Mouse (Mus musculus) midbrain, embryonic 16.5 days (tissue): ENCODE data around the gene Supt3. TPM values are rescaled to one million over a fixed set of nuclear protein-coding genes. Genes with fewer than 3 reads are reported as not detected.

ENCODE experiments used
- ATAC-seq: fragments of 200-750 bp; cut with Nextera tagmentation; 2 replicates; pipeline ENCODE4 v1.8.0; 2017; ENCODE audit warnings: moderate TSS enrichment
- H3K27ac ChIP-seq: fragments of 300-500 bp; sonication (generic); 2 replicates; pipeline ENCODE4 v1.5.1; 2014; ENCODE audit warnings: mild to moderate bottlenecking, low read length, mixed read lengths
- H3K27me3 ChIP-seq: fragments of 300-500 bp; sonication (generic); 2 replicates; pipeline ENCODE4 v1.6.1; 2014; ENCODE audit warnings: low read depth, low read length, mixed read lengths; ENCODE audit not compliant: control insufficient read depth, insufficient read depth
- H3K36me3 ChIP-seq: fragments of 300-500 bp; sonication (generic); 2 replicates; pipeline ENCODE4 v1.6.1; 2014; ENCODE audit warnings: mild to moderate bottlenecking, low read length, moderate library complexity, mixed read lengths; ENCODE audit not compliant: control insufficient read depth, insufficient read depth
- H3K4me1 ChIP-seq: fragments of 300-500 bp; sonication (generic); 2 replicates; pipeline ENCODE4 v1.6.1; 2014; ENCODE audit warnings: mild to moderate bottlenecking, low read length, mixed read lengths; ENCODE audit not compliant: control insufficient read depth, insufficient read depth
- H3K4me2 ChIP-seq: fragments of 300-500 bp; sonication (generic); 2 replicates; pipeline ENCODE4 v1.6.1; 2014; ENCODE audit warnings: mild to moderate bottlenecking, low read length, mixed read lengths
- H3K4me3 ChIP-seq: fragments of 300-500 bp; sonication (generic); 2 replicates; pipeline ENCODE4 v1.5.1; 2014; ENCODE audit warnings: low read depth, mild to moderate bottlenecking, low read length, moderate library complexity, mixed read lengths
- H3K9ac ChIP-seq: fragments of 300-500 bp; sonication (generic); 2 replicates; pipeline ENCODE4 v1.6.1; 2014; ENCODE audit warnings: low read depth, low read length, mixed read lengths
- H3K9me3 ChIP-seq: fragments of 300-500 bp; sonication (generic); replicated peaks from 2 replicates; pipeline ENCODE4 v1.6.1; 2014; ENCODE audit warnings: mild to moderate bottlenecking, low read length, mixed read lengths; ENCODE audit not compliant: control insufficient read depth, poor library complexity, severe bottlenecking
- WGBS: fragments of 180-500 bp; shearing (Covaris S2); extraction: QIAGEN DNeasy Blood & Tissue Kit; methylation state at CpG from one replicate; pipeline ENCODE4 v1.1.7; 2014; 5-methylcytosine and 5-hydroxymethylcytosine counted together
- polyA plus RNA-seq: library from polyadenylated mRNA; unstranded; fragments of >200 nt; fragmentation: Nextera tagmentation; extraction: Ambion mirVana; gene quantifications from 2 replicates; pipeline ENCODE4 v1.2.1, GENCODE M21; 2015

Gene Supt3
- polyA plus RNA-seq, 1 experiment from 2014 or later, result 21.8 TPM

DNA sequence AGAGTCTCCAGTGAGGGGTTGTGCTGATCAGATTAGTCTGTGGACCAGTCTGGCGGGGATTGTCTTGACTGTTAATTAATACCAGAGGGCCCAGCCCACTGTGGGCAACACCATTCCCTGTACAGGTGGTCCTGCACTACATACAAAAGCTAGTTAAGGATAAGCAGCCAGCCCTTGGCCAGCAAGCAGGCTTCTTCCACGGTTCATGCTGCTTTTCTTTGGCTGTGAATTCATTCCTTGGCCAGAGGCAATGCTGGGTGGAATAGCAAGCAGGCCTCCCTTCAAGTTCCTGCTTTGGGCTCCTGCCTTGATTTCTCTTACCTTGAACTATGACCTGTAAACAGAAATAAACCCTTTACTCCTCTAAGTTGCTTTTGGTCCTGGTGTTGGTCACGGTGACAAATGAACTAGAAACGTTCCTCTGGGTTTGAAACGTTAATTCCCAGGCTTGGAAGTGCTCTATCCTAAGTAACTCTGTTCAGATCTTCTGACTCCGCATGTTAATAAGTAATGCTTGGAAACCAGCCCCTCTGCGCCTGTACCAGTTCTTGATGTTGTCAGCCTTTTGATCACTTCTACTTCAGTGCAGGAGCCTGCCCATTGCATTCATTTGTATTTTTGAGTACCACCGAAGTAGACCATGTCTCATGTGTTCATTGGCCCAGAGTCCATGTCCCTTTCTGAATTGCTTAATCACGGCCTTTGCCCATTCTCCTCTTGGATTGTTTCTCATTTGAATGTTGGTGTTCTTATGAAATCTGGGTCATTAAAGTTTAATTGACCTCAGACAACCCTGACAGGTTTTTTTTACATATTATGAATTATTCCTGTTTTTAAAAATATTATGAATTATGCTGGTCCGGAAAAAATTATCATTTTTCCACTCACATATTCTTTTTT, 356.8 kb downstream of the Supt3 start:
- H3K4me2 ChIP-seq, result no peak overlapping the region
- H3K4me1 ChIP-seq, result no peaks in the 10 kb centered on the region
- no peak overlapping the region for H3K27ac ChIP-seq
- H3K9me3 ChIP-seq, result no peaks in the 10 kb centered on the region
- H3K9ac ChIP-seq, result no peak overlapping the region
- H3K27me3 ChIP-seq, result no peaks in the 10 kb centered on the region
- no peak for ATAC-seq
- WGBS, result 88% methylated on average over 10 of the region's 10 CpGs
- no peak overlapping the region for H3K4me3 ChIP-seq
- H3K36me3 ChIP-seq, result no peaks in the 10 kb centered on the region

DNA sequence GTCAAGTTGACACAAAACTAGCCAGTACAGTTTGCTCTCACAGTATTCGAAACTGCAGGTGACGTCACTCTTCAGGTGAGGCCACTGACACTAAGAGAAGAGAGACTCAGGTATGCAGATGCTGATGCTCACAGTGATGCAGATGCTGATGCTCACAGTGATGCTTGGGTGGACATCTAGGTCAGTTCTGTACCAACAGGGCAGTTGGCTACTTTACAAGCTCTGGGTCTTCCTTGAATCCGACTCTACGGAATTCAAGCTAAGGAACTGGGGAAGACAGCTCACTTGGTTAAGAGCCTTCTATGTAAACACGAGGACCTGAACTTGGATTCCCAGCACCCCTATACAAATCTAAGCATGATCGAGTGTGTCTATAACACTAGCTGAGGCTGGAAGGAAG, 359.5 kb downstream of the Supt3 start:
- H3K4me2 ChIP-seq, result no peak overlapping the region
- H3K4me1 ChIP-seq, result no peaks in the 10 kb centered on the region
- no peaks in the 10 kb centered on the region for H3K9me3 ChIP-seq
- H3K27ac ChIP-seq, result no peak overlapping the region
- H3K27me3 ChIP-seq, result no peaks in the 10 kb centered on the region
- 92% methylated on average over 6 of the region's 6 CpGs for WGBS
- H3K36me3 ChIP-seq, result no peaks in the 10 kb centered on the region
- no peak for ATAC-seq
- H3K9ac ChIP-seq, result no peak overlapping the region
- H3K4me3 ChIP-seq, result no peak overlapping the region

DNA sequence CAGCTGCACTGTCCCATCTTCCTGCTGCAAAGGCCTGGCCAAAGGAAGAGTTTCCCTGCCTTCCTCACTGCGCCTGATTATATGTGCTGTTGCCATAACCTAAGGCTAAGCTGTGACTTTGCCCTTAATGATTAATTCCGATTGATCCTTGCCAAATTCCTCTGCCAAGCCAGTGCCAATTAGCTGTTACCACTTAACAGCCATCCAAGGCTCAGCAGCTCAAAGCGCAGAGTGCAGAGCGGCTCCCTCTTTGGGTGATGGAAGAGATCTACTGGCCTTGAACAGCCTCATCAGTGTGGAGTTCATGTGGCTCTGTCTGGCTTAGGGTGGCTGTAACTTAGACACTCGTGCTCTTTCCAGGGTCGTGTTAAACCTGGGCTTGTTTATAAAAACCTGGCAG, 366.1 kb downstream of the Supt3 start:
- no peak overlapping the region for H3K4me3 ChIP-seq
- H3K27me3 ChIP-seq, result no peaks in the 10 kb centered on the region
- WGBS, result 84% methylated on average over 6 of the region's 6 CpGs
- H3K9ac ChIP-seq, result no peak overlapping the region
- no peaks in the 10 kb centered on the region for H3K9me3 ChIP-seq
- H3K36me3 ChIP-seq, result no peaks in the 10 kb centered on the region
- no peak overlapping the region for H3K4me2 ChIP-seq
- no peaks in the 10 kb centered on the region for H3K4me1 ChIP-seq
- ATAC-seq, result no peak
- no peak overlapping the region for H3K27ac ChIP-seq

DNA sequence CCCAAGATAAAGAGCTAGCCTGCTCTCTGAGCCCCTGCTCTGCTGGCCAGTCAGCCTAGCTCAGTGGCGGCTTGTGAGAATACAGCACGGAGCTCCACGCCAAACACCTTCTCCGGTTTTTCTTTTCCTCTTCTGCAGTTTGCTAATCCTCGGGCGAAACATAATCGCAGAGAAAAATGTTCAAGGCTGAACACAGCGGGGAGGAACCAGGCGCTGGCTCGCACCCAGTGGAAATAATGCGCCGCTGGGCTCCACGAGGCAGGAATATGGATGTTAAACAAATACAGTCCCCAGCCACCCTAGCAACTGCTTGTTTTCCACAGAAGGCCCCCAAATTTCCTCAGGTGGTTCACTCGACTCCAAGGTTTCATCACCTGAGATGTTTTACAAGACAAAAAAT, 367.7 kb downstream of the Supt3 start:
- no peaks in the 10 kb centered on the region for H3K4me1 ChIP-seq
- no peaks in the 10 kb centered on the region for H3K36me3 ChIP-seq
- no peak overlapping the region for H3K4me2 ChIP-seq
- ATAC-seq, result no peak
- H3K4me3 ChIP-seq, result no peak overlapping the region
- 77% methylated on average over 14 of the region's 14 CpGs for WGBS
- no peak overlapping the region for H3K27ac ChIP-seq
- H3K9ac ChIP-seq, result no peak overlapping the region
- H3K27me3 ChIP-seq, result no peaks in the 10 kb centered on the region
- H3K9me3 ChIP-seq, result no peaks in the 10 kb centered on the region

DNA sequence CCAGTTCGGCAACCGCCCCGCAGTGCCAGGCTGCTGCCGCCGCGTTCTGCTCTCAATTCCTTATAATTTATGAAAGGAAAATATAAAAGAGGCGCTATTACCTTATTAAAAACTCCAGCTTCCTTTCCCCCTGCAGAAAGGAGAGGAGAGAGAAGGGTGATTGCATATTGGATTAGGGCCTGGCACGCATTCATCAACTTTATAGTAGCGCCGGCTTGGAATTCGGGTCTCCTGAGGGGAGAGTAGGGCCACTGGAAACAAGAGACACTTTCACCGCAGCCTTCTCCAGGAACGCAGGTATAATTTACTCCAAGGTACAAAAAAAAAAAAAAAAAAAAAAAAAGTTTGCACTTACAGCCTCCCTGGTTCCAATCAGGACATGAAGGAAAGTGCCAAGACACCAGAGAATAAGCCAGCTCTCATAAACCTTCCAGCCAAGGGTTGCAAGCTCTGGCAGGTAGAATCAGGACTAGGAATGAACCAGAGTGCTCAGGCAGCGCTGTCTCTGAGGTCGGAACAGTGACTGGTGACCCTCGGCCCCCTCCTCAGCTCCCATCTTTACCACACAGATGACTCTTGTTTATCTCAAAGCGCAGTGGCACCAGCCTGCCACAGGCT, 374.5 kb downstream of the Supt3 start:
- H3K9me3 ChIP-seq, result no peaks in the 10 kb centered on the region
- ATAC-seq, result no peak
- 77% methylated on average over 17 of the region's 17 CpGs for WGBS
- H3K4me3 ChIP-seq, result no peak overlapping the region
- no peaks in the 10 kb centered on the region for H3K4me1 ChIP-seq
- no peaks in the 10 kb centered on the region for H3K27me3 ChIP-seq
- H3K27ac ChIP-seq, result no peak overlapping the region
- no peak overlapping the region for H3K4me2 ChIP-seq
- H3K36me3 ChIP-seq, result no peaks in the 10 kb centered on the region
- H3K9ac ChIP-seq, result no peak overlapping the region

DNA sequence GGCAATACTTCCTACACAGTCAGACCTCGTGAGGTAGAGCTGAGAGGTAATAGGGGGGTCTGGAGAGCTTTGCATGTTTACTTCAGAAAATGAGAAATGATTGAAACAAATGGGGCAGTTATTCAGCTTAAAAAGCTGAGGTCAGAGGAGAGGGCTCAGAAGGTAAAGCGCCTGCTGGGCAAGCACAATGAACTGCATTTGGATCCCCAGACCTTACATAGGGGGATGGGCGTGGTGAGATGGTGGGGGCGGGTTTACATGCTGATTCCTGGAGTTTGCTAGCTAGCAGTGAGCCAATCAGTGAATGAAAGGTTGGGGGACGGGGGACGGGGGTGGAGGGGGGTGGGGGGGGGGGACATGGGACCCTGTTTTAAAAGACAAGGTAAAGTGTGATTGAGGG, 376.8 kb downstream of the Supt3 start:
- no peaks in the 10 kb centered on the region for H3K4me1 ChIP-seq
- no peaks in the 10 kb centered on the region for H3K9me3 ChIP-seq
- ATAC-seq, result no peak
- H3K27ac ChIP-seq, result no peak overlapping the region
- no peaks in the 10 kb centered on the region for H3K27me3 ChIP-seq
- H3K9ac ChIP-seq, result no peak overlapping the region
- WGBS, result 9% methylated on average over 6 of the region's 6 CpGs
- no peak overlapping the region for H3K4me3 ChIP-seq
- no peak overlapping the region for H3K4me2 ChIP-seq
- H3K36me3 ChIP-seq, result no peaks in the 10 kb centered on the region

DNA sequence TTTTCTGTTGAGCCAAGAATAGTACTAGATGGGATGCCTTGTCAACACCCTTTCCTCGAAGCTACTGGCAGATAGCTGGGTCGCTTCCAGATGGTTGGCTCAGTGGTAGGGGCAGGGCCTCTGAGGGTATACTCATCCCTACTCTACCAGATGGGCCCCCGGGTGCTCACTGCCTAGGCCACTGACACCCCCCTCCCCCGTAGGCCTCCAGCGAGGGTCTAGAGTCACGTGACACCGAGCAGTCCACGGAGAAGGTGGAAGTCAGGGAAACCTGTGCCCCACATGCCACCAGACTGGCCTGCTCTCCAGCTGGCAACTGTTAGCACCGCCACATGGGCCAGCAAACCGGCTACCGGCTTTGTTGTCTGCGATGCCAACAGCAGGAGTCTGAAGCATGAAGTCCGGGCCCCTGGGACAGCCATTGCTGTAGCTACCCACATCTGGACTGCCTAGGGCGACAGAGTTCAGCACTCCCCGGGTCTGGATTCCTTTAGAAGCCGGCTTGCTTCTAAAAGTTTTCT, 381.3 kb downstream of the Supt3 start:
- Histone ChIP-seq H3K27ac (no peak overlapping the region), H3K4me2 (no peak overlapping the region), H3K4me3 (no peak overlapping the region), H3K9me3 (no peaks in the 10 kb centered on the region), H3K9ac (no peak overlapping the region), H3K27me3 (no peaks in the 10 kb centered on the region), H3K4me1 (no peaks in the 10 kb centered on the region), H3K36me3 (no peaks in the 10 kb centered on the region)
- 74% methylated on average over 16 of the region's 16 CpGs for WGBS
- no peak for ATAC-seq

DNA sequence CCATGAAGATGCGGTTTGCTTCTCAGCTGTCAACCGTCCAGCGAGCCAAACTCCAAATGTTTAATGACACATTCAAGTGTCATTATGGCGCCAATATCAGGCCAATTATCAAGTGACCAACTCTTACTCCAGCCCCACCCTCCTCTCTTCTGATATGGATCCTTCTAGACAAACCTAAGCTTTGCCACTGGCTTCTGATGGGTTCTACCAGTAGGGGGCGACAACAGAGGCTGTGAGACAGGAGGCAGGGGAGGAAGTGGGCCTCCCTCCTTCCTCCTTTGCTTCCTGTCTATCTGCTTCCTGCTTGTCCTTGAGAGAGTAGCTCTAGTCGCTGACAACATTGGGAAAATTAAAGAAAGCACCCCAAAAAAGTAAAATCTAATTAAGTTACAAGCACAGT, 383.7 kb downstream of the Supt3 start:
- Histone ChIP-seq H3K9me3 (no peaks in the 10 kb centered on the region), H3K4me2 (no peak overlapping the region), H3K27me3 (no peaks in the 10 kb centered on the region), H3K27ac (no peak overlapping the region), H3K36me3 (no peaks in the 10 kb centered on the region), H3K4me3 (no peak overlapping the region), H3K4me1 (no peaks in the 10 kb centered on the region), H3K9ac (no peak overlapping the region)
- no peak for ATAC-seq
- 93% methylated on average over 6 of the region's 6 CpGs for WGBS

DNA sequence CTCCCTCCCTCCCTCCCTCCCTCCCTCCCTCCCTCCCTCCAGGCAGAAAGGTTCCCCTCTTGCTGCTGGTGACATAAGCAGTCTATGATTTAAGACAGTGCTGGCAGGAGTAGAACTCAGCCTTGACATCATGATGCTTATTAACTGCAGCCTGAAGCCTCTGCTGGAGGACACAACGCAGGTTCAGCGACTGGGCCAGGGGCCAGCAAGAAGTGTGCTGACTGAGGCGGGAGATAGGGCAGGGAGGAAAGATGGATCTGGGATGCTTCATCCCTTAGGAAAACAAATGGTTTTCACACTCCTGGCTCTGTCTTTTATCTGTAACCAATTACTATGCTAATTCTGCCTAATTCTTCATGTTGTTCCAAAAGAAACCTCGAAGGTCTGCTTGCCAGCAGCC, 388.8 kb downstream of the Supt3 start:
- H3K4me2 ChIP-seq, result no peak overlapping the region
- no peak overlapping the region for H3K9ac ChIP-seq
- no peak overlapping the region for H3K27ac ChIP-seq
- H3K36me3 ChIP-seq, result no peaks in the 10 kb centered on the region
- H3K9me3 ChIP-seq, result no peaks in the 10 kb centered on the region
- ATAC-seq, result peak; percentile 64; the same call in 1 of the 2 replicates
- no peak overlapping the region for H3K4me3 ChIP-seq
- H3K4me1 ChIP-seq, result 0 out of 2 replicates have a peak, but pooled peaks cover 8% of the 10 kb centered on the region
- no peaks in the 10 kb centered on the region for H3K27me3 ChIP-seq
- WGBS, result 21% methylated on average over 4 of the region's 4 CpGs
